Mouse (Mus musculus) C2C12 (cell line): ENCODE measurements around the gene Ccdc183.

Experiments used
- CTCF ChIP-seq: IDR thresholded peaks from one replicate; pipeline ENCODE4 v1.5.1; 2011; ENCODE audit not compliant: control insufficient read depth, insufficient read depth, insufficient read length
- MAX ChIP-seq: IDR thresholded peaks from one replicate; pipeline ENCODE4 v1.6.1; 2011; ENCODE audit warnings: mild to moderate bottlenecking, control low read depth

DNA sequence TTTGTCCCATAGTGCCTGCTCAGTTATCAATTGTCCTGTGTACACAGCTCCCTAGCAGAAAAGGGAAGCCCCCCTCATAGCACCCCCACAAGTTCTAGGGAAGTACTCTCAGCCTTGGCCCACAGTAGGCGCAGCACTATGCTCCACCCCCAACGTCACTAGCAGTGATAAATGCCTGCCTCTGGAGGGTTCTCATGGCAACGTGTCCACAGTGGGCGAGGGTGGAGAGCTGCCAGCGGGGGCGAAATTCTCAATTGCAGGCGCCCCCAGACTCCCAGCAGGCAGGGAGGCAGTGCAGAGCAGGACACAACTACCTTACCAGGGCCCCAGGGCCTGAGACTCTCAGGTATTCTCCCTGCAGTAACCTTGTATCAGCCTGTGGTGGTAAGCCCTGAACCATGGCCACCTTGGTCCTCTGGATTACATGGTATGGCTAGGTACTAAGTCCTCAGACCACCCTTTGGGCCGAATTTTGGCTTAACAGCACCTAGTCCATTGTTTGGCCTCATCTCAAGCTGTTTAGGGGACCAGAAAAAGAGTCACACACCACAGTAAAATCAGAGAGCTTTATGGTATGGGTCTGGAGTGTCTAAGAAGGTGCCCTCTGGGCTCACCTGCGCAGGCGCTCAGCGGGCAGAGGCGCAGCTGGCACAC, 34.9 kb downstream of the Ccdc183 start:
- TF ChIP-seq CTCF (no peak), MAX (no peak)
